Mouse (Mus musculus): ENCODE data around the gene Slc22a14. TPM values are rescaled to one million over a fixed set of nuclear protein-coding genes. Genes with fewer than 3 reads are reported as not detected.
A peak's percentile ranks its signal among the peaks of the same experiment; 100 is the strongest.

The Slc22a14 gene
- 0.08 and 0.12 TPM in 2 replicates for polyA plus RNA-seq (2015; fragmentation: Nextera tagmentation; extraction: Ambion mirVana)

GRCm38 (mm10) chr9:119365284-119365683, at the start of gene Slc22a14:
TSS of gene Slc22a14 (minus strand) at chr9:119365553.
- no peak within 1 kb of the TSS for H3K9ac ChIP-seq (replicated peaks; ENCODE audit: low read length)
- ATAC-seq (ENCODE audit: low FRiP score, low TSS enrichment), result no peak
- no peak within 1 kb of the TSS for H3K27ac ChIP-seq (ENCODE audit: low read length)
- H3K9me3 ChIP-seq (ENCODE audit: low read length), result no peaks in the 10 kb centered on the region
- no peaks in the 10 kb centered on the region for H3K27me3 ChIP-seq (ENCODE audit: insufficient read depth, low read length)
- H3K4me3 ChIP-seq (ENCODE audit: low read length), result no peak within 1 kb of the TSS
- 51% methylated on average over 7 of the region's 7 CpGs for WGBS
- no peaks in the 10 kb centered on the region for H3K4me1 ChIP-seq (ENCODE audit: insufficient read depth, low read length)
- no peak within 1 kb of the TSS for H3K4me2 ChIP-seq (replicated peaks; ENCODE audit: low read depth, low read length)
- no peaks in the 10 kb centered on the region for H3K36me3 ChIP-seq (ENCODE audit: insufficient read depth, low read length)

GRCm38 (mm10) chr9:119409864-119410263, 44.5 kb upstream of the Slc22a14 start:
- Histone ChIP-seq H3K4me2 (replicated peaks; ENCODE audit: low read depth, low read length) (no peak overlapping the region), H3K4me1 (ENCODE audit: insufficient read depth, low read length) (peaks cover 43% of the 10 kb centered on the region), H3K27ac (ENCODE audit: low read length) (peak overlapping the region; percentile 62), H3K9ac (replicated peaks; ENCODE audit: low read length) (no peak overlapping the region), H3K27me3 (ENCODE audit: insufficient read depth, low read length) (no peaks in the 10 kb centered on the region), H3K36me3 (ENCODE audit: insufficient read depth, low read length) (peaks cover 18% of the 10 kb centered on the region), H3K4me3 (ENCODE audit: low read length) (no peak overlapping the region), H3K9me3 (ENCODE audit: low read length) (peaks cover 22% of the 10 kb centered on the region)
- WGBS, result 26% methylated on average over 5 of the region's 5 CpGs
- no peak for ATAC-seq (ENCODE audit: low FRiP score, low TSS enrichment)

- H3K36me3 ChIP-seq (ENCODE audit: insufficient read depth, low read length), result peaks cover 18% of the 10 kb centered on the region
- no peaks in the 10 kb centered on the region for H3K27me3 ChIP-seq (ENCODE audit: insufficient read depth, low read length)
- H3K4me2 ChIP-seq (replicated peaks; ENCODE audit: low read depth, low read length), result no peak overlapping the region
- H3K9ac ChIP-seq (replicated peaks; ENCODE audit: low read length), result peak overlapping the region; percentile 1; the same call in 1 of the 2 replicates
- ATAC-seq (ENCODE audit: low FRiP score, low TSS enrichment), result peak; percentile 71
- WGBS, result 54% methylated on average over 11 of the region's 11 CpGs
- H3K4me1 ChIP-seq (ENCODE audit: insufficient read depth, low read length), result peaks cover 48% of the 10 kb centered on the region
- peaks cover 22% of the 10 kb centered on the region for H3K9me3 ChIP-seq (ENCODE audit: low read length)
- no peak overlapping the region for H3K4me3 ChIP-seq (ENCODE audit: low read length)
- H3K27ac ChIP-seq (ENCODE audit: low read length), result peak overlapping the region; percentile 62
These were observed 43.7 kb upstream of the Slc22a14 start for GRCm38 (mm10) chr9:119408898-119409664.

GRCm38 (mm10) chr9:119407884-119408283, 42.5 kb upstream of the Slc22a14 start:
- 0 out of 2 replicates have a peak overlapping the region, but pooled peaks have one; percentile 13 for H3K4me3 ChIP-seq (ENCODE audit: low read length)
- H3K4me2 ChIP-seq (replicated peaks; ENCODE audit: low read depth, low read length), result peak overlapping the region; percentile 42
- H3K27ac ChIP-seq (ENCODE audit: low read length), result peak overlapping the region; percentile 74
- peak; percentile 66 for ATAC-seq (ENCODE audit: low FRiP score, low TSS enrichment)
- H3K9ac ChIP-seq (replicated peaks; ENCODE audit: low read length), result peak overlapping the region; percentile 7; the same call in 1 of the 2 replicates
- H3K9me3 ChIP-seq (ENCODE audit: low read length), result peaks cover 16% of the 10 kb centered on the region
- no peaks in the 10 kb centered on the region for H3K27me3 ChIP-seq (ENCODE audit: insufficient read depth, low read length)
- 33% methylated on average over 15 of the region's 15 CpGs for WGBS
- H3K4me1 ChIP-seq (ENCODE audit: insufficient read depth, low read length), result peaks cover 56% of the 10 kb centered on the region
- peaks cover 10% of the 10 kb centered on the region for H3K36me3 ChIP-seq (ENCODE audit: insufficient read depth, low read length)

- Histone ChIP-seq H3K9ac (replicated peaks; ENCODE audit: low read length) (peak overlapping the region; percentile 100; the same call in 1 of the 2 replicates), H3K9me3 (ENCODE audit: low read length) (no peaks in the 10 kb centered on the region), H3K27ac (ENCODE audit: low read length) (no peak overlapping the region), H3K27me3 (ENCODE audit: insufficient read depth, low read length) (no peaks in the 10 kb centered on the region), H3K36me3 (ENCODE audit: insufficient read depth, low read length) (no peaks in the 10 kb centered on the region; the same call in 1 of the 2 replicates), H3K4me3 (ENCODE audit: low read length) (peak overlapping the region; percentile 88), H3K4me2 (replicated peaks; ENCODE audit: low read depth, low read length) (peak overlapping the region; percentile 96), H3K4me1 (ENCODE audit: insufficient read depth, low read length) (peaks cover 47% of the 10 kb centered on the region)
- 57% methylated on average over 5 of the region's 5 CpGs for WGBS
- ATAC-seq (ENCODE audit: low FRiP score, low TSS enrichment), result no peak
These were observed 38.7 kb upstream of the Slc22a14 start for GRCm38 (mm10) chr9:119404090-119404489.

GRCm38 (mm10) chr9:119403236-119403641, 37.9 kb upstream of the Slc22a14 start:
- peak overlapping the region; percentile 97 for H3K27ac ChIP-seq (ENCODE audit: low read length)
- H3K4me2 ChIP-seq (replicated peaks; ENCODE audit: low read depth, low read length), result peak overlapping the region; percentile 96
- ATAC-seq (ENCODE audit: low FRiP score, low TSS enrichment), result peak; percentile 18; the same call in 1 of the 2 replicates
- peak overlapping the region; percentile 88 for H3K4me3 ChIP-seq (ENCODE audit: low read length)
- H3K9ac ChIP-seq (replicated peaks; ENCODE audit: low read length), result peak overlapping the region; percentile 100
- WGBS, result 0% methylated on average over 26 of the region's 26 CpGs
- peaks cover 38% of the 10 kb centered on the region for H3K4me1 ChIP-seq (ENCODE audit: insufficient read depth, low read length)
- H3K9me3 ChIP-seq (ENCODE audit: low read length), result no peaks in the 10 kb centered on the region
- H3K27me3 ChIP-seq (ENCODE audit: insufficient read depth, low read length), result no peaks in the 10 kb centered on the region
- H3K36me3 ChIP-seq (ENCODE audit: insufficient read depth, low read length), result no peaks in the 10 kb centered on the region; the same call in 1 of the 2 replicates

GRCm38 (mm10) chr9:119402253-119403235, 37.2 kb upstream of the Slc22a14 start:
- H3K27ac ChIP-seq (ENCODE audit: low read length), result peak overlapping the region; percentile 97
- ATAC-seq (ENCODE audit: low FRiP score, low TSS enrichment), result peak; percentile 78; the same call in 1 of the 2 replicates
- peak overlapping the region; percentile 96 for H3K4me2 ChIP-seq (replicated peaks; ENCODE audit: low read depth, low read length)
- H3K4me1 ChIP-seq (ENCODE audit: insufficient read depth, low read length), result peaks cover 31% of the 10 kb centered on the region
- peak overlapping the region; percentile 100 for H3K9ac ChIP-seq (replicated peaks; ENCODE audit: low read length)
- WGBS, result under 1% methylated on average over 110 of the region's 127 CpGs
- H3K9me3 ChIP-seq (ENCODE audit: low read length), result no peaks in the 10 kb centered on the region
- H3K27me3 ChIP-seq (ENCODE audit: insufficient read depth, low read length), result no peaks in the 10 kb centered on the region
- H3K4me3 ChIP-seq (ENCODE audit: low read length), result peak overlapping the region; percentile 88
- no peaks in the 10 kb centered on the region; the same call in 1 of the 2 replicates for H3K36me3 ChIP-seq (ENCODE audit: insufficient read depth, low read length)

- 0% methylated on average over 21 of the region's 32 CpGs for WGBS
- no peaks in the 10 kb centered on the region for H3K36me3 ChIP-seq (ENCODE audit: insufficient read depth, low read length)
These were observed 36.5 kb upstream of the Slc22a14 start, which contains the start of gene Acvr2b for GRCm38 (mm10) chr9:119401801-119402214. TSS of gene Acvr2b (plus strand) at chr9:119402118.

GRCm38 (mm10) chr9:119401351-119401750, 36.0 kb upstream of the Slc22a14 start:
- no peaks in the 10 kb centered on the region for H3K36me3 ChIP-seq (ENCODE audit: insufficient read depth, low read length)
- H3K27ac ChIP-seq (ENCODE audit: low read length), result no peak overlapping the region; the same call in 1 of the 2 replicates
- no peaks in the 10 kb centered on the region for H3K27me3 ChIP-seq (ENCODE audit: insufficient read depth, low read length)
- H3K9ac ChIP-seq (replicated peaks; ENCODE audit: low read length), result peak overlapping the region; percentile 58
- H3K4me3 ChIP-seq (ENCODE audit: low read length), result peak overlapping the region; percentile 88
- H3K9me3 ChIP-seq (ENCODE audit: low read length), result no peaks in the 10 kb centered on the region
- no peak; the same call in 1 of the 2 replicates for ATAC-seq (ENCODE audit: low FRiP score, low TSS enrichment)
- H3K4me2 ChIP-seq (replicated peaks; ENCODE audit: low read depth, low read length), result peak overlapping the region; percentile 96
- 2% methylated on average over 7 of the region's 7 CpGs for WGBS
- peaks cover 25% of the 10 kb centered on the region for H3K4me1 ChIP-seq (ENCODE audit: insufficient read depth, low read length)

More at GRCm38 (mm10) chr9:119401801-119402214, 36.5 kb upstream of the Slc22a14 start, which contains the start of gene Acvr2b:
- H3K27ac ChIP-seq (ENCODE audit: low read length), result peak within 1 kb of the TSS; percentile 97
- ATAC-seq (ENCODE audit: low FRiP score, low TSS enrichment), result peak; percentile 97
- H3K4me2 ChIP-seq (replicated peaks; ENCODE audit: low read depth, low read length), result peak within 1 kb of the TSS; percentile 96
- H3K9me3 ChIP-seq (ENCODE audit: low read length), result no peaks in the 10 kb centered on the region
- peak within 1 kb of the TSS; percentile 88 for H3K4me3 ChIP-seq (ENCODE audit: low read length)
- H3K27me3 ChIP-seq (ENCODE audit: insufficient read depth, low read length), result no peaks in the 10 kb centered on the region
- peaks cover 25% of the 10 kb centered on the region for H3K4me1 ChIP-seq (ENCODE audit: insufficient read depth, low read length)
- peak within 1 kb of the TSS; percentile 100 for H3K9ac ChIP-seq (replicated peaks; ENCODE audit: low read length)

All from kidney, embryonic 16.5 days (tissue).